Mouse (Mus musculus) hematopoietic stem cell, adult 5-6 weeks (primary cell): ENCODE measurements around the gene Myof. TPM values are rescaled to one million over a fixed set of nuclear protein-coding genes. Genes with fewer than 3 reads are reported as not detected.
A peak's percentile ranks its signal among the peaks of the same experiment; 100 is the strongest.

ENCODE experiments used
- ATAC-seq, 2 experiments: fragments of 125-278 bp in 1 of 2; replicated peaks in 1 of 2; 2 replicates each; pipeline ENCODE4 v1.8.0; 2016 to 2017; ENCODE audit warnings: inconsistent platforms in 2 of 2, mild to moderate bottlenecking in 2 of 2, moderate number of reproducible peaks in 2 of 2, low read depth in 1 of 2, moderate TSS enrichment in 1 of 2; ENCODE audit not compliant: low FRiP score in 2 of 2, poor library complexity in 2 of 2, severe bottlenecking in 2 of 2, insufficient read depth in 1 of 2, low TSS enrichment in 1 of 2
- total RNA-seq: library from RNA; stranded (forward); fragments of 172-1452, 232-1000 nt; gene quantifications from 2 replicates; pipeline ENCODE4 v1.2.3, GENCODE M21; 2017

Myof gene
- total RNA-seq, result 36.2 and 46.1 TPM in 2 replicates

DNA sequence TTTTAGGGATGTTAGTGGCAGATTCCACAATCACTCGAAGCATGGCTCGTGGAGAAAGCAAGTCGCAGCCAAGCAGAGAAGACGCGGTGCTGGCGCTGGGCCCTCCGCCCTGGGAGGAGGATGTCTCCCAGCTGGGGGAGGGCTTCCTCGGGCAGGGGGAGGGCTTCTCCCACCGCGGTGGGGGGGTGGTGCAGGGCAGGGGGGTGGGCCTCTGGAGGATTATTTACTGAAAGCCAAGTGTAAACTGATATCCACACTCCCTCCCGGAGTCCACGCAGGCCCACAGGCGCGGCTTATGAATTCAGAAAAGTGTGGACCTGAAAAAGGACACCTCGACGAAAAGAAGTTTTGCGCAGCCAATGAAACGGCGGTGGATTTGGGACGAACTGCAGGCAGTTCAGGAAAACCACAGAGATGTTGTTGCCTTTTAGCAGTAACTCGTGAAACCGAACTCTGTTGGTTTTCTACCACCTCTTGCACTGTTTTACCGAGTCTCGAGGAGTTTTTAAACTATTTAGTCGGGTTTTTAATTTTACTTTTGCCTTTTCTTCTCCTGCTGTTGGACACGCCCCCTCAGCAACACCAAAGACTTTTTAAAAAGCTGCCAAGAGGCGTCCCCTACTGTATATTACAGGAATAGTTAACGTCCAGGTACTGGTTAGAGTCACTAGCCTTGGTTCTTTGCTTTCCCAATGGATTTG is at the start of gene Myof:
TSS of gene Myof (minus strand) at position 297 of the 701 bp plus-strand sequence.
- ATAC-seq, result peak; percentile 53 to 66

- no peak for ATAC-seq
Measured at GRCm38 (mm10) chr19:38091512-38091985, 48.2 kb upstream of the Myof start.

- no peak for ATAC-seq
Measured at GRCm38 (mm10) chr19:38089358-38089757, 46.0 kb upstream of the Myof start.

GRCm38 (mm10) chr19:38086948-38087551 is 43.7 kb upstream of the Myof start:
- no peak for ATAC-seq

GRCm38 (mm10) chr19:38085841-38086240 is 42.5 kb upstream of the Myof start:
- ATAC-seq, result no peak

DNA sequence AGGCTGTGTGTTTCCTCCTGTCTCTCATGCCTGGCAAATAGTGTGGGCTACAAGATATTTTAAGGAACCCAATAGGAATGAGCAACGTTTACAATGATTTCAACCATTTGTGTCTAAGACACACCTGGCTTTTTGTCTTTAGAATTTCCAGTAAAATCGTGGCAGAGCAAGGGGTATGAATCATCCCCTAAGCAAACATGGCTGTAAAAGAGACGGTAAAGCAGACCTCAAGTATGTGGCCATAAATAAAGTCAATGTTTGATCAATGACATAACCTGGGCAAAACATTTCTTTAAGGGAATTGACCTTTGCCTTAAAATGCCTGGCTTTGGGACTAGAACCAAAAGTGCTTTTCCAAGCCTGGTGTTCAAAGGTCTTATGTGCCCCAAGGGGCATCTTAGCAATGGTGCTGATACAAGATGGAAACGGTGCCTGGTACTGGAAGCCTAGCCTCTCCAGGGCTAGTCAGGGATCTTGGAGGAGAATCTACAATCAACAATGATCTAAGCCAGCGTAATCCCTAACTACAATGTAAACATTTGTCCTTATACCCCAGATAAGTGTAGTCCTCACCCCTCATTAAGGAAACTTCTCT is 39.7 kb upstream of the Myof start:
- ATAC-seq, result no peak

- ATAC-seq, result no peak
Measured at GRCm38 (mm10) chr19:38081361-38081760, 38.0 kb upstream of the Myof start.

- ATAC-seq, result no peak
Measured at GRCm38 (mm10) chr19:38077851-38078540, 34.6 kb upstream of the Myof start.

DNA sequence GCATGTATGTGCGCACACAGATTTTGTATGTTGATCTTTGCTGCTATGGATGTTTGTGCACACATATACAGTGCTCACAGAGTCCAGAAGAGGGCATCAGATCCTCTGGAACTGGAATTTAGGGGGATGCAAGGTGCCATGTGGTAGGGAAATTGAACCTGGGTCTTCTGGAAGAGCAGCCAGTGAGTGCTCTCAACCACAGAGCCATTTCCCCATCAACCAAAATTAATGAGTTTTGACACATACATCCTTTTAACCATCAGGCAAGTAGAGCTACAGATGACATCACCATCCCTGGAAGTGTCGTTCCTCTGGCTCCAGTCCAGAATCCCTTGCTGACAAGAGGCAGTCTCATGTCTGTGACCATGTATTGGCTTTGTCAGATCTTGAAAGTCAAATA is 32.9 kb upstream of the Myof start:
- no peak for ATAC-seq

DNA sequence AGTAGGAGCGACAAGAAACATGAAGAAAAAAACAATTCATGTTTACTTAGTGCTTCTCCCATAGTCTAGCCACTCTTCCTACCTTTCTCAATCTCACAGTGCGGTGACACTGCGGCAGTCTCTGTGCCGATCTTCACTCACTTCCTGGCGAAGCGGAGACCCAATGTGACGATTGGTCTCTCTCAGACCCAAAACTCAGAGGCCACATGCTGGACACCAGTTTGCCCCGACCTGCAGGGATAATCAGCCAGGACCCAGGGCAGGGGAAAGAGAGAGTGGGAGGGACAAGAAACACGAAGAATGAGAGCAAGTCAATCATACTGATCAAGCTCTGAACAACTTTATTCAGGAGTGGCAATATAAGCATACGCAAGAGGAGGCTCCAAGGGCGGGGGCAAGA is 31.7 kb upstream of the Myof start:
- ATAC-seq, result no peak

DNA sequence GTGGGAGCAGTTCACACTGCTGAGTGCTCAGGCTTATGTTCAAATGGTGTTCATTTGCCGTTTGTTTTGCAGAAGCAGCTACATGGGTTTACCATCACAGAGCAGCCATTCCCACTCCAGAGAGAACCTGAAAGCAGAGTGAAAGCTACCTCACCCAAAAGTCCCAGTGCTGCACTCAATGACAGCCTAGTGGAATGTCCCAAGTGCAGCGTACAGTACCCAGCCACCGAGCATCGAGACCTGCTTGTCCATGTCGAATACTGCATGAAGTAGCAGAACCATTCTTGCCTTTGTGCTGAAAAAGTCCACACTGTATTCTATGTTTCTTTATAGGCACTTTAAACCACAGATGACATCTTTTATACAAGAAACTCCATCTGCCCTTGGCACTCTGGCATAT is 29.8 kb upstream of the Myof start:
- ATAC-seq, result no peak

DNA sequence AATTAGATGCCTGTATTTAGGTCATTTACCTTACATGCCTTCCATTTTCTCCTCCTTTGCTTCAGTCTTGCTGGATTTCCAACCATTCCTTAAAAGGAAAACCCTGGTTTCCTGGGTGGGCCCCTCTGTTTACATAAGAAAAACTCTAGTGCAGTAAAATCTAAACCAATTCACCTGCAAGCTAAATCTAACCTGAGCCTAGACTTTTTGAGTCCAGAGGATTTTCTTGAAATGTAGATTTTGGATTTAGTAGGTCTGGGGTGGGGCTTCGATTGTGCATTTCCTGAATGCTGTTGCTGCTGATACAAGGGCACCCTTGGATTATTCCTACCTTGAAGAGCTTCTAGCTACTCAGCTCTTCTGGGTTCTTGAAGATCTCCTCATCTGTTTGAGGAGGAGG is 20.7 kb upstream of the Myof start:
- no peak for ATAC-seq

- ATAC-seq, result no peak
Measured at GRCm38 (mm10) chr19:38063201-38063600, 19.8 kb upstream of the Myof start.

- ATAC-seq, result no peak
Measured at GRCm38 (mm10) chr19:38056931-38057330, 13.6 kb upstream of the Myof start.

- no peak for ATAC-seq
Measured at GRCm38 (mm10) chr19:38056276-38056675, 12.9 kb upstream of the Myof start.

GRCm38 (mm10) chr19:38055798-38056197 is 12.4 kb upstream of the Myof start:
- no peak for ATAC-seq

DNA sequence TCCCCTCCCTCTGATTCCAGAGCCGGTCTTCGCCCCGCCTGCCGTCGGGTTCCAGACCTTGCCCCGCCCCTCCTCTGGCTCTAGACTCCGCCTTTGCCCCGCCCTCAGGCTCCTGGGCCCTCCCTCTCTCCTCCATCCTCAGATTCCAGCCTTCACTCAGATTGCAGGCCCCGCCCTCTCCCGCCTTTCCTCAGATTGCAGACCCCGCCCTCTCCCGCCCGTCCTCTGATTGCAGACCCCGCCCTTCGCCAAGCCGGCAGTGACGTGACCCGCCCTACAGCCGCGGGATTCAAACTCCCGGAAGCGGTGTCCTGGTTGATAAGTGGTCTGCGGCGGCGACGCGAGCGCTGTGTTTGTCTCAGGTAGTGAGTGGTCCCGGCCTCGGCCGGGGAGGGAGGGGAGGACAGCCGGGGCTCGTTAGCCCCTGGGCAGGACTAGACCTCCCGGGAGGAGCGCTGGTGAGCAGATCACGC is 11.4 kb upstream of the Myof start, which contains the start of gene Cep55:
TSS of gene Cep55 (plus strand) at position 292 of the 473 bp plus-strand sequence.
- ATAC-seq, result peak; percentile 91 to 95
